Mouse (Mus musculus): ENCODE results near the gene Bicra.

The Bicra gene

DNA sequence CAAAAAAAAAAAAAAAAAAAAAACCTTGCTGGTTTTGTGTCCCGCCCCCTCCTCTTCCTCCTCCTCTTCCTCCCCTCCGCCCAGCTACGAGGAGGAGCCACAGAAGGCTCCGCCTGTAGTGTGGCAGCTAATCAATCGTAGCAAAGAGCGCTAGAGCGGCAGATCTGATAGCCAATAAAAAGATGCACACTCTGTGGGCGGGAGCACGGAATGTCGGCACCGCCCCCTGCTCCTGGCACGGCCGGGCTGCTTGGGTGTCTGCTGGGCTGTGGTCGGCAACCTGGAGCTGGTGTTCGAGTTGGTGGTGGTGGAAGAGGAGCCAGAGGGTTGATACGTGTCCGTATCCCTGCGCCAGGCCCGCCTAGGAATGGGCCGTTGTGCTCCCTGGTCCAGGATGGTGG lies 443 bp upstream of the Bicra start:
- DNase-seq (ENCODE audit: low spot score): peak; percentile 96

DNA sequence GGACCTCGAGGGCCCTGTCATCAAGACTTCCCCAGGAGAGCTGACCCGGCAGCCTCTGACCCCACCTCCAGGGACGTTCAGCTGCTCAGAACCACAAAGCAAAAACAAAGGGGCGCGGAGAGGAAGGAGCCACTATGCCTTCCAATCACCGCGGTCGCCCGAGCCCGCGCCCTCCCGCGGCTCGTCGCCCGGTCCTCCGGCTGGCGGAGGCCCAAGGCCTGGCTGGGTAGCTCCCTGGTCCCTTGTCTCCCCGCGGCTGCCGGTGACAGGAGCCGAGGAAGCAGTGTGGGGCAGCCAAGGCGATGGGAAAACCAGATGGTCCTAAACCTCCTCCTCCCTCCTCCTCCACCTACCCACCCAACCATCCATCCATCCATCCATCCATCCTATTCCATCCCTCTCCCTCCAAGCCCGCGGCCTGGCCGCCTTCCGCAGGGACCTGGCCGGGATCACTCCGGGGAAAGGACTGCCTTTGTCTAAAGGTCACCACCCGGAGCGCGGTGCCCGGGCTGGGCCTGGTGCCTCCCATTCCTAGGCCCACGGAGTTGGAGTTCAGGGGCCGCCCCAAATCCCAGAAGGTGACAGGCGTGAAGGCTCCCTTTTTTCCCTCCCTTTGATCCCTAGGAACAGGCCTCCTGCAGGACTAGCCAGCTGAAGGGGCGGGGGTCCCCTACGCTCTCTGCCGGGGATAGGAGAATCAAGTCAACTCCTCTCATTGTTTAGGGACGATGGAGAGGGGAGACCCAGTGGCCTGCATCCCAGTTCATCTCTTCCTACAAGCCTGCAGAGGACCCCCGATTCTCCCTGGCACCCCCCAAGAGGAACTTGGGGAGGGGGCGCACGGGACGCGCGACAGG lies 1.0 kb downstream of the Bicra start:
- DNase-seq (ENCODE audit: low spot score): peak; percentile 66

DNA sequence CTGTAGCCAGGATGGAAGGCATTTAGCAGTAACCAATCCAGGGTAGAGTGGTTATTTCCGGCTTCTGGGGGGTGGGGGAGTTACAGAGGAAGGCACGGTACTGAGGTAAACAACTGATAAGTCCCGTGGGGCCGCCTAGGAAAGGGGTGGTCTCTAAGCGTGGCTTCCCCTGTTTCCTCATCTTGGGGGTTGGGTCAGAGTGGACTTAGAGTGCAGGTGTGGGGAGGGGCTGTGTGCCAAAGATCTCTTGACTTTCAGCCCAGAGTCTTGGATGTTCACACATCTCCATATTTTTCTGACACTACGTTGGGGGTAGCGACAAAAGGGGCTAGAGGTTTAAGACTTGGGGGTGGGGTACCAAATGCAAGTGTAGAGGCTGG lies 1.6 kb downstream of the Bicra start:
- peak; percentile 66 for DNase-seq (ENCODE audit: low spot score)

DNA sequence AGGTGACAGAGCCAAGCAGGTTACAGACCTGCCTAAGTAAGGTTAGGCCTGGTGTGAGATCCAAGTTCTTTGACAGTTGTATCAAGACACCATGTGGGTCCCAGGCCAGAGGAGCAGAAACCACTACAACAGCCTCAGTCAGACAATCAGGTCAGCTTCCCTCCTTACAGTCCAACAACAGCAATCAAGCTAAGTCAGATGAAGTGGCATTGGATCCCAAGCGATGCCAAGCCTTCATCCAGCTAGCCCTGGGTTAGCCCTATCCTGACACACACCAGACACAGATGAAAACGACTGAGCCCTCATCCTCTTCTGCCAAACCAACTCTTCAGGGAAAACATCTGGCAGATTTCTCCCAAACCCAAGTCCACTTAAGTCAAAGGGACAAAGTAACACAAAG lies 2.2 kb downstream of the Bicra start:
- DNase-seq (ENCODE audit: low spot score): no peak

DNA sequence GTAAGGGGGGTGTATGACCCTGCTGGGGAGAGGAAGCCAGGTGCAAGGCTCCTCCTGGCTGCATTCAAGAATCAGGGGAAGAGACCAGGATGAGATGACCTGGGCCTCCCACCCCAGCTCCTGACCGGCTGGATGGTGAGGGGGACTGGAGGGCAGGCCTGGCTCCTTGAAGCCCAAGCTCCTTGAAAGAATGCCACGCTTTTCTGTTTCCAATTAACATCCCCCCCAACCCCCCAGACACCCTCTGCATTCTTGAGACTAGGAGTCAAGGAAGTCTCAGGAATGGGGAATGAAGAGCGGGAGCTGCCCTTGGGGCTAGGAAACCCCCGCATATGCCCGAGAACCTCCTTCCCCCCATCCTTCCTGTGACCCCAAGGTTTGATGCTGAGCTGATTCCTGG lies 3.2 kb downstream of the Bicra start:
- DNase-seq (ENCODE audit: low spot score): no peak

DNA sequence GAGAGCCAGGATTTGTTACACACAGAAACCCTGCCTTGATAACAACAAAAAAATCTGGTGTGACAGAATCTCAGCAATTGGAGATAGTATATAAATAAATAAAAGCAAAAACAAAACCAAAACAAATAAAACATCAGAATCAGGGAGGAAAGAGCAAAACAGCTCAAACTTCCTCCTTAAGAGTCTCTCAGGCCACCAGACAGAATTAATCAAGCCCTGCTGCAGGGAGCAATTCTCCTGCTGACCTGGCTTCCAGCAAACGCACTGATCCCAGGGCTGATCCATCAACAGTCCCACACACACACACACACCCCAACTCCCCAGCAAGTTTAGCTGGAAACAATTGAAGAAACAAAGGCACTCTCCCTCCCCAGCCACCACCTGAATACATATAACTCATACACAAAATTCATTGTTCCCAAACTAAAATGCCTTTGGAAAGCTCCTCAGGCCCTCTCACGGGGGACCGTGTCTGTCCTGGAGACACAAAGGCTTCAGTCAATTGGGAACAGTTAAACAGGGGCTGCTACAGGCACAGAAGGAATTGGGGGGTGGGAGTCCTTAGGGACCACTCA lies 3.8 kb downstream of the Bicra start:
- DNase-seq (ENCODE audit: low spot score): no peak

DNA sequence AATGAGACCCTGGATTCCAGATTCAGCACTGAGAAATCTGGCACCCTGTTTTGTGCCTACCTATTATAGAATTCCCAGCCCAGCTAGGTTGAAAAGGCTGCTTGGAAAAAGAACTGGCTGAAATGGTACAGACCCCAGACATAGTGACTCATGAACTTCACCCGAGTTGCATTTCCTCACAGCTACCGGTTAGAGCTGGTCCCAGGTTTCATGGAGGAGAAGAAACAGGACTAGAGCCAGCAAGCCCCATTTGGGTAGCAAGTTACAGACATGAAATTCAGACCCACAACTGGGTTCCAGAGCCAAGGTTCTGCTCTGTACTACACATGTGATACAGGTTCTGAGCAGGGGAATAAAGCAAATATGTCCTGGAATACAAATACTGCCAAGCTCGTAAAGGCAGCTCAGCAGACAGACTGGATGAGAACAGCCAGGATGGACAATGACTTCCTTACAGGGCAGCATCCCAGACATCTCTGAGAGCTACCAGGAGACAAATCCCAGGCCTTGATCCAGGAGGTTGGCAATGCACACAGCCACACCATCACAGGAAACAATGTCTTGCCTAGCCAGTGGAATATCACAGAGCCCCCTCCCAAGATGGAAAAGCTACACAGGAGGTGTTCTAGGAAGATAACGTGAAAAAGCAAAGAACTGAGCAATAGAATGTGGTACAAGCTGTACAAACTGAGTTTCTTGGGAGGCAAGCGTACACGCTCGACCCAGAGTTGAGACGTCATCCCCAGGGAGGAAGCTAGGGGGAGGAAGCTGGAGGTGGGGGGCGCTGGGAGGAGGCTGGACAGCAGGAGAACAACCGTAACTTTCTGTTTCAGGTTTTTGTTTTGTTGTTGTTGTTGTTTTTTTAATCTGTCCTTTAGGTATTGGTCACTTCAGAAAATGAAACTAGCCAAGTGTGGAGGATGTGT lies 4.6 kb downstream of the Bicra start:
- DNase-seq (ENCODE audit: low spot score): no peak

DNA sequence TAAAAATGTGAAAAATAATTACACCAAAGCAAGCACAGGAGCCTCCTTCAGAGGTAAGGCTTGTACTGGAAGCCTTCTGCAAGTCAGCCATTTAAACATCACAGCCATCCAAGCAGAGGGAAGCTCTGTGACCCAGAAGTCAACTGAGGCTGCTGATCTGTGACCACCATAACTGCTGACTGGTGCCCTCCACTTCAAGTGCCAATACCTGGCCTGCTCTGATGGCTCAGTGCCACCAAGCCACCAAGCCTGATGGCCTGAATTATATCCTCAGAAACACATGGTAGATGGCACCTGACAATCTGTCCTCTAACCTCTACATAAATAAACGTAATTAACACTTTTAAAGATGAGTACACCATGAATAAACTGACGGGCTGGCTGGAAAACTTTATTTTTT lies 6.5 kb downstream of the Bicra start:
- DNase-seq (ENCODE audit: low spot score): no peak

DNA sequence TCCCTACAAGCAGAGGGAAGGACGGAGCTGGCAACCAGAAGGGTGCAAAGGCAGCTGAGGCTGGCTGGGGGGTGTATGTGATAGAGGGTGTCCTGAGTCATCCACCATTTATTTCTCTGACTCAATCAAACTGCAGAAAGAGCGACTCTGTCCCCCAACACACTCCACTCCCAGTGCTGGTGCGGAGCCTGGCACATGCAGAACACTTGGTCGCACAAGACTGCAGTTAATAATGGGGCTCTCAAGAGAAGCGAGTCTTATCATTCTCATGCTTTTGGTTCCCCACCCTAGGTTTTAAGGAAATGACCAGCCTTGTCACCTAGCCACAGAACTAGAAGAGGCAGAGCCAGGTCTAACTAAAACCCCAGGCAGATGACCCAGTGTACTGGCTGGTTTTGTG lies 8.4 kb downstream of the Bicra start:
- no peak for DNase-seq (ENCODE audit: low spot score)

DNA sequence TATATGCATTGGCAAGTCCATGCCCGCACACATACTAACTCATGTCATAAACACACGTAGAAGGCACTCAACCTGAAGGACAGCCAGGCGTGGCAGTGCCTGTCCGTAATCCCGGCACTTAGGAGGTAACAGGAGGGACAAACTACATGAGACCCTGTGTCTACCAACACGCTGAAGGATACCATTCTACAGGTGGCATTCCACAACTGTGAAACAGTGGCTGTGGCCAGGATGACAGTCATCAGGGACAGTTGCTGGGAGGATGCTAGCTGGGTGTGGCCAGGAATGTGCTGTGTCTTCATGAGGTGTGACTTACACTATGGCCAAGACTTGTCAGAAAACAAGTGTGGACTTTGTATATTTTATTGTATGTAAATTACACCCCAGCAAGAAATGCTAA lies 10.7 kb downstream of the Bicra start:
- DNase-seq (ENCODE audit: low spot score): no peak

DNA sequence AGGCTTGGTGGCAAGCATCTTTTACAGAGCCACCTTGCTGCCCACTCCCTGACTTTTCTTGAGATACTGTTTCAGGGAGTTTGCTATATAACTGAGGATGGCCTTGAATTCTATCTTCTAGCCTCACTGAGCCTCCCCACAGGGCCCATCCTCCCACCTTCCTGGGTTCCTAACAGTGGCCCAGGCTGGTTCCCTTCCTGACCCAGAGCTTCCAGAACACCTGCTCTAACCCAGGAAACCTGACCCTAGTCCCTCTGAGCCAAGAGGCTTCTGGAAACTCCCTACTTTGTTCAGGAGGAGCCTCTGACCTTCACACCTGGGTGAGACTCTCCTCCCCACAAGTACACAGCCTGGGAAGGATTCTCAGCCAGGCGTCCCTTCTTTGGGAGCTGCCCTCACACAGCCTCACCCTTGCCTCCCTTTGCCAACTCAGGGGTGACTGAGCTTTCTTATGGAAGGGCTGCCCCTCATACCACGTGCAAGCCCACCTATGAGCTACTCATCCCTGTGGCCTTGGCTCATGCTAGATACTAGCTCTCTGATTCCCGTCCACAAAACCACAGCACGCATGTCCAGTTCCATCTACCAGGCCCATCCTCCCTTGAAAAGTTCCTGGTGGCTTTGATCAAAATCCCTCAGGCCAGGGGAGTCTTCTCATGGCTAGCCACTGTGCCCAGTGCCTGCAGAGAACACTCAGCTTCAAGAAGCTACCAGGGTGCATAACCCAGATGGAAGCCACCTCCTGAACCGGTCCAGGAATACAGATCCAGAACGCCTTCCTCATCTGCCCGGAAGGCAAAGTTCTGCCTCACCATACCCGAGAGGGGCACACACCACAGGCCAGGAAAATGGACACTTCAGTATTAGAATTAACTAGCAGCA lies 13.9 kb downstream of the Bicra start:
- no peak for DNase-seq (ENCODE audit: low spot score)

DNA sequence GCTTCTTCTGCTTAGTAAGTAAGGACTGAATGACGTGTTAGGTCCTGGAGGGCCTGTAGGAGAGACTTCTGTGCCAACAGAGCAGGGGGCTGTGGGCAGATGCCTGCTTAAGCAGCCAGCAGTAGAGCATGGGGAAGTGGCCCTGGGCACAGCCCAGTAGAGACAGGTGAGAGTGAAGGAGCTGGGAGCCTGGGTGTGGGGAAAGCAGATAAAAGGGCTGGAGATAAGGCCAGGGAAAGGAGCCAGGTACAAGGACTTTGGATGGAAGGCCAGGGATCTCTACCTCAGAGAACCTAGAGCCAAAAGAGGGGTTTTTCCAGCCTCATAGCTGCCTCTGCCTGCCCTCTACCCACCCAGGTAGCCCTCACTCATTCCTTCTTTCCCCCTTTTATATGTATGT lies 14.7 kb downstream of the Bicra start:
- DNase-seq (ENCODE audit: low spot score): no peak

DNA sequence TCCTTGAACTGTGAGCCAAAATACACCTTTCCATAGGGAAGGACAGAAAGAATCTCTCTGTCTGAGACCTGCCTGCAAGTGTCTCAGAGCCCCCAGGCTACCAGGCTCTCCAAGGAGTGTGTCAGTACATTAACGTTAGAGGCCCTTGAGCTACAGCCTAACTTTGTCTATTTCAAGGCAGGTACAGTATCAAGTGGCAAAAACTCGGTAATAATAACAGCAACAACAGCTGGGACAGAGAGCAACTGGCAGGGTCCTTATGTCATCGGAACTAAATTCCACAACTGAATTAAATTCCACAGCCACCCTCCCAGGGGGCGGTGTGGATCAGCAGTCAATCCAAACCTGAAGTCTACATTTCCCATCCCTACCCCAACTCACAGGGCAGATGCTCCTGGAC lies 16.6 kb downstream of the Bicra start:
- DNase-seq (ENCODE audit: low spot score): no peak

DNA sequence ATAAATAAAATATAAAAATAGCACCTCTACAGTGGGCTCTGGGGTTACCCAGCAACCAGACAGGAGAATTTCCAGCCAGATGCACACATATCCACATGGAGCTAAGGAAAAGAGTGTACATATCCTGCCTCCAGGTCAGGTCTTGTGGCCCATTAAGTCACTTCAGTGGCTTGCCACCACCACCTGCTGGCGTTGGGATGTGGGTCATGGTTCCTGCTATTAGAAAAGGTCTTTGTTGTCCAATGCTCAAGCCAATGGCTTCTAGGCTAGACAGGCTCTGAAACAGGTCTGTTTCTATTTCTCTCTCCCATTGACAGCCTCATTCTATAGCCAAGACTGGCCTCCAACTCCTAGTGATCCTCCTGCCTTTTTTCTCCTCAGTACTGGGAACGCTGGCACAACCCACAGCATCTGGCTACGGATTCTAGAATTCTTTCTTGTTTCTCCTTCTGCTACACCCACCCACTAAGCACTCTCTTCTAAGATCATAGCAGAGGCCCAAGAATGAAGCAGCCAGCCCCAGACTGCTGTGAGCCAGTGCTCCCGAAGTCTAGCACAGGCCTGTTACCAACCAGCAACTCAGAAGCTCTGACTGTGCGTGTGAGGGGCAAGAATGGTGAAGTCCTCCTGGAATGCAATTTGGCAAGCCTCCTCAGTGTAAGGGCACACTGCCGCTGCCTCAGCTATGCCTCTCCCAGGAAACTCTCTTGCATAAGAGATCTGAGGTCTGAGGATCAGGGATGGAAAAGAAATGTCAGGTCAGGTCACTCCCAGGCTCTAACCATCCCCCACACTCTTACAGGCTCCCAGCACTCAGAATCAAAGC lies 19.4 kb downstream of the Bicra start:
- DNase-seq (ENCODE audit: low spot score): peak; percentile 35

DNA sequence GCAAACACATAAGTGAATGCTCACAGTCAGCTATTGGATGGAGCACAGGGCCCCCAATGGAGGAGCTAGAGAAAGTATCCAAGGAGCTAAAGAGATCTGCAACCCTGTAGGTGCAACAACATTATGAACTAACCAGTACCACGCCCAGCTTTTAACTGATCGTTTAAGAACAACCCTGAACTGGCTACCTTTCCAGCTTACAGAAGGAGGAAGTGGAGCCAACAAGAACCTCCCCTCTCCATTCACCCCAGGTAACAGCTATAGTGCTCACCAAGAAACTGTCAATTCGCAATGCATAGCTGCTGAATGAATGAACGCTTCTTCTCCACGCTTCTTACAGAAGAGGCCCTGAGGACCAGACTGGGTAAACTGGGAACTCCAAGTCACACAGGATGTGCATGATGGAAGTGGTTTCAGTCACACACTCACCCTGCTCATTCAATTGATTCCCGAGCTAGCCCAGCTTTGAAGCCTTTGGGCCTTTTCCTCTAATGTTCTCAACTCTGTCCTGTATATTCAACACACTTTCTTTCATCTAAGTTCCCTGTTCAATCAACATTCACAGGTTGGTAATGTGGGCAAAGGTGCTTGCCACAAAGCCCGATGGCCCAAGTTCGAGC lies 23.0 kb downstream of the Bicra start:
- no peak for DNase-seq (ENCODE audit: low spot score)

DNA sequence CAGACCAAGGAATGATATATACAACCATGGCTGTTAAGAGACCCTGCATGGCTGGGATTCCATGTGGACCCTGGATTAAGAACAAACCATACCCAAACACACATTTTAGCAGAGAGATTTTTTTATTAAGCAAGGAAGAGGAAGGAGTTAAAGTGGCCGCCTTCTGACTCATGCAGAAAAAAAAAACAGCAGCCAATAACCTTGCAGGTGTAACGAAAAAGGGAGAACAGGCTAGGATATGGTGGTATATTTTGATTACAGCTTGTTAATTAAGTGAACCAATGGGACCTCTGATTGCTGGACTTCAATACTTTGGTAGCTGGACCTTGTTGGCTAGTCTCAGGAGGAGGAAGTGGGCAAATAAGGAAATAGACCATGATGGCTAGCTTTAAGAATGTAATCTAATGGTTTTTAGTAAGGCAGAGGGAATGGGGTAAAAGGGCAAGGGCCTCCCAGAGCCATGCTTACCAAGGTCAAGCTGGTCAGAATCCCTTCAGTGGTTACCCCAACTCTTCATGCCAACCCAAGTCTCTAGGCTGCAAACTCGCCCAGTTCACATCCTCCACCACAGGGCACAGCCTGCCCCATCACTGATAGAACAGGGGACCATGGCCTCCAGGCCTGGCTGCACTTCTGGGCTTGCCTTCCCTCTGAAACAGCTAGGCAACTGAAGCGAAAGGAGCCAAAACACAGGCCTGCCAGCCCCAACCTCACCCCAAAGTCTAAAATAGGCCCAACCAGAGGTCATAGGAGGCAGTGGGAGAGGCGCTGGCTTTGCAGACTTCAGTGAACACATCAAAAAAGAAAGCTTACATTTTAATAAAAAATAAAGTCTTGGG lies 28.2 kb downstream of the Bicra start:
- no peak for DNase-seq (ENCODE audit: low spot score)

DNA sequence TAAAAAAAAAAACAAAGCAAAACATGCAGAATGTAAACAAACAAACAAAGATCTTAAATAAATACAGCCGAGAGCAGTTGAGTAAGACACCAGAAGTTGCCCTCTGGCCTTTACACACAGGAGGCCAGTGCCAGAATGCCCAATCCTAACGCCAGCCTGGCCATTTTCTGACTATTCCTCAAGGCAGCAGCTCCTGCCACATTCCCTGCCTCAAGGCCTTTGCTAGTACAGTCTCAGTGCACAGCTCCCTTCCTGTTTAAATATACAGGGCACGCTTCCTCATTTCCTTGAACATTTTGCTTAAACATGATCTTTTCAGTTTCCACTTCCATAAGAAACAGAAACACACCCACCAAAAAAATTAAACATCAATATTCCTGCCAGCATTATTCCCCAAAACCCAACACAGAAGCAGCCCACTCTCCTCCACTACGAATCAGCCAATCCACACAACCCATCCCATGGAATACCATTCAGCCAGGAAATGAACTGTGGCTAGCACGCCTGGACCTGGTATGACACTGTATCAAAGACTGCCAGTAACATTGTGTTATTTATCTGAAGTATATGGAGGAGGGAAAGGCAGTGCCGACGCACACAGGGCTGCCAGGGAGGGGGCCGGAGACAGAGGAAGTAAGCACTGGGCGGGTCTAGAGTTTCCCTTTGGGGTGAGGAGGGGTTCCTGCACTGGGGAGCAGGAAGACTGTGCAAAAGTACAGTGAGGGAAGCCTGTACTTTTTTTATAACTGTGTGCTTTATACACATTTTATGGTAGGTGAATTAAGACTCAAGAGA lies 29.5 kb downstream of the Bicra start:
- peak; percentile 27 for DNase-seq (ENCODE audit: low spot score)

DNA sequence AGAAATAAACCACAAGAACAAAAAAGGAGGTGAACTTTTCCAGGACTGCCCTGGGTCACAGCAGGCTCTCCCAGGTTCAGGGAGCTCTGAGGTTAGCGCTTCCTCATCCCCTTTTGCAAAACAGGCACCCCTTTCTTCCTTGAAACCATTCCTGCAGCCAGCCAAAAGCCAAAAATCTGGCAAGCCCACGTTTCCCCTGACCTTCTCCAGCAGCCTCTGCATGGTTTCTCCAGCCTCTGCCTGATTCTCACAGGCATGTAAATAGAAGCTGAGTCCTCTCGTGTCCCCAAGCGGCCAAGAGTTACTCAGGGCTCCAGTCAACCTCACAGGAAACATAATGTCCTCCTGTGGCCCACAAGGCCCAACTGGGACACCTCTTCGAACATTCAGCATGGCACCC lies 32.3 kb downstream of the Bicra start:
- no peak for DNase-seq (ENCODE audit: low spot score)

All from urinary bladder, postnatal 14 days (tissue).